Mouse (Mus musculus) ES-Bruce4 (cell line): Measurements from ENCODE around the gene BC028528.

Source experiments
- EP300 ChIP-seq: IDR thresholded peaks from 2 replicates; pipeline ENCODE4 v1.6.1; 2011; ENCODE audit warnings: low read depth, low read length; ENCODE audit not compliant: insufficient read depth
- POLR2A ChIP-seq: IDR thresholded peaks from one replicate; pipeline ENCODE4 v1.8.1; 2011; ENCODE audit warnings: low read length; ENCODE audit not compliant: insufficient read depth

DNA sequence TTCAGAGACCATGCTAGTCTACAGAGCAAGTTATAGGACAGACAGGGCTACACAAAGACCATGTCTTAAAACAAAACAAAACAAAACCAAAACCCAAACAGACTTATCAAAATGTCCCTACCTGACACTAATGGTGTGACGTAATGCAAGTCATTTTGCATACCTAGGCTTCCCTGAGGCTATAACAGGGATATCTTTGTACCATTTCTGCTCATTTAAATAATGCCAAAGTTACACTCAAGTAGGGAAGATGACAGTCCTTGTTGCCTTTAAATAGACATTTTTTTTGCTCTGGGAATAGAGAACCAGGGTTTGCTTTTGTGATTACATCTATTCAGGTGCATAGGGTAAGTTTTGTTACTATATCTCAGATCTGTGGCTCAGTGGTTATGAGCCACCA lies 39.7 kb upstream of the BC028528 start:
- no peak for TF ChIP-seq EP300
- no peak for TF ChIP-seq POLR2A
